Mouse (Mus musculus) brown adipose tissue, adult 24 weeks (tissue): ENCODE results near the gene Arhgap11a. TPM values are rescaled to one million over a fixed set of nuclear protein-coding genes. Genes with fewer than 3 reads are reported as not detected.

ENCODE experiments used
- H3K27ac ChIP-seq: fragments of 200-500 bp; replicated peaks from 2 replicates; pipeline ENCODE4 v1.5.1; 2012; ENCODE audit warnings: low read depth, mild to moderate bottlenecking, low read length
- H3K4me1 ChIP-seq: fragments of 200-500 bp; 2 replicates; pipeline ENCODE4 v1.6.1; 2012; ENCODE audit warnings: low read length, mixed read lengths; ENCODE audit not compliant: control insufficient read depth, insufficient read depth, insufficient read length
- H3K4me3 ChIP-seq: fragments of 200-500 bp; 2 replicates; pipeline ENCODE4 v1.5.1; 2012; ENCODE audit warnings: low read depth, mild to moderate bottlenecking, low read length, moderate library complexity; ENCODE audit not compliant: insufficient read depth
- polyA plus RNA-seq: library from polyadenylated mRNA; stranded (reverse); fragments of >200 nt; gene quantifications from 2 replicates; pipeline ENCODE4 v1.2.4, GENCODE M21; 2012; ENCODE audit not compliant: missing spikeins, insufficient read depth, insufficient read length

Gene Arhgap11a
- polyA plus RNA-seq, 1 experiment = 0.87 TPM

DNA sequence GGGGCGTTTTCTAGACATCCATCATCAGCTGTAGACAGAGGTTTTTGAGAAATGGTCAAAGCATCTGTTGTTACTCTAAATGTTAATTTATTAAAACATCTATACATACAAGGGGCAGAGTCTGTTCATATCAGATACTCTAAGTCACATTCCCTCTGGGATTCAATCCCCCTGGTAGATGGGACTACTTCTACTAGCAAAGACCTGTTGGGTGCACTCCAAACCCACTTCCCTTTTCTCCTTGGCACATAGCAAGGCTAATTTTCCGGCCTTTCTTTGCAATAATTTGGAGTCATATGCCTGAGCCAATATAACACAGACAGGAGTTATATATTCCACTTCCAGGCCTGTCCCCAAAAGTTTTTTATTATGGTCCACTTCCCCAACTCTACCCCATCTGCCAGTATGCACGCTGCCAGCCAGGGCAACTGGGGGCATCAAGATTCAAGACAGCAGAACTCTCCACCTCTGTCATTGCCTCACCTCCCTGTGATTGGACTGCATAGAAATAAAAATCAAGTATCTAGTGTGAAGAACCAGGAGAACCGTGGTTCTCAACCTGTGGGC is 59.6 kb downstream of the Arhgap11a start:
- H3K4me3 ChIP-seq = no peak overlapping the region
- H3K4me1 ChIP-seq = no peaks in the 10 kb centered on the region
- H3K27ac ChIP-seq = no peak overlapping the region

- H3K4me3 ChIP-seq = no peak overlapping the region
- H3K4me1 ChIP-seq = no peaks in the 10 kb centered on the region
- no peak overlapping the region for H3K27ac ChIP-seq
These were observed 60.6 kb downstream of the Arhgap11a start for GRCm38 (mm10) chr2:113787882-113788281.

- Histone ChIP-seq H3K27ac (no peak overlapping the region), H3K4me1 (no peaks in the 10 kb centered on the region), H3K4me3 (no peak overlapping the region)
These were observed 63.6 kb downstream of the Arhgap11a start for GRCm38 (mm10) chr2:113784851-113785250.

DNA sequence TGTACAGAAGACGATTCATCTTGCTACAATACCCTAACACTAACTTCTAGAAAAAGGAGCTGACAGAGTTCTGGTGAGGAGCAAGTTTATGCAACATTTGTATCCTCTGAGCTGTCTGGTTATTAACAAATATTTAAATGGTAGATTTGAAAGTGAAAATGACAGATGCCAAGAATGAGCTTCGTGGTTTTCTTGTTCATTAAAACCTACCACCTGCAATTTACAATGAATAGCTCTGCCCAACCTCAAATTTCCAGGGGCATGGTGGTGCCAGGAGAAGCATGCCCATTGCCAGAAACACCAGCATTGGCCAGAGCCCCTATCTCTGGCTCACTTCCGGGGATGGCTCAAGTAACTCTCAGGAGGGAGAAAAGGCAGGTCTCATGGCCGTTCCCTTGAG is 66.9 kb downstream of the Arhgap11a start:
- Histone ChIP-seq H3K4me3 (no peak overlapping the region), H3K4me1 (no peaks in the 10 kb centered on the region), H3K27ac (no peak overlapping the region)

Other genes with a start within 250 kb of the Arhgap11a start
- not detected in 2 replicates for gene Grem1, start 90.0 kb downstream of the Arhgap11a start, polyA plus RNA-seq
- not detected in 2 replicates for gene Scg5, start 19.5 kb downstream of the Arhgap11a start, polyA plus RNA-seq
- gene Gjd2, start 165.0 kb upstream of the Arhgap11a start, polyA plus RNA-seq = not detected in 2 replicates
- 1.6 TPM in 1 of 2 replicates, not detected in the other for gene Actc1, start 204.9 kb upstream of the Arhgap11a start, polyA plus RNA-seq